Mouse (Mus musculus) hindbrain, embryonic 13.5 days (tissue): ENCODE measurements around the gene Pcare. TPM values are rescaled to one million over a fixed set of nuclear protein-coding genes. Genes with fewer than 3 reads are reported as not detected.
"Not testable (repeated sequence)": the region's sequence is repeated elsewhere in the genome, so short reads cannot be mapped to it uniquely, and the experiment has no call there.

ENCODE experiments used
- ATAC-seq: fragments of 200-750 bp; cut with Nextera tagmentation; 2 replicates; pipeline ENCODE4 v1.8.0; 2017; ENCODE audit warnings: moderate TSS enrichment; ENCODE audit not compliant: low FRiP score
- H3K27ac ChIP-seq: fragments of 300-500 bp; sonication (generic); 2 replicates; pipeline ENCODE4 v1.5.1; 2015; ENCODE audit warnings: inconsistent platforms, mild to moderate bottlenecking, moderate library complexity
- H3K27me3 ChIP-seq: fragments of 300-500 bp; sonication (generic); 2 replicates; pipeline ENCODE4 v1.6.1; 2015; ENCODE audit warnings: mild to moderate bottlenecking, inconsistent platforms
- H3K36me3 ChIP-seq: fragments of 300-500 bp; sonication (generic); 2 replicates; pipeline ENCODE4 v1.6.1; 2015; ENCODE audit warnings: mild to moderate bottlenecking, inconsistent platforms
- H3K4me1 ChIP-seq: fragments of 300-500 bp; sonication (generic); replicated peaks from 2 replicates; pipeline ENCODE4 v1.6.1; 2015; ENCODE audit warnings: inconsistent platforms
- H3K4me2 ChIP-seq: fragments of 300-500 bp; sonication (generic); 2 replicates; pipeline ENCODE4 v1.6.1; 2015; ENCODE audit warnings: inconsistent platforms, mild to moderate bottlenecking, moderate library complexity
- H3K4me3 ChIP-seq: fragments of 300-500 bp; sonication (generic); 2 replicates; pipeline ENCODE4 v1.5.1; 2015; ENCODE audit warnings: mild to moderate bottlenecking, inconsistent platforms
- H3K9ac ChIP-seq: fragments of 300-500 bp; sonication (generic); 2 replicates; pipeline ENCODE4 v1.6.1; 2015; ENCODE audit warnings: mild to moderate bottlenecking, inconsistent platforms
- H3K9me3 ChIP-seq: fragments of 300-500 bp; sonication (generic); 2 replicates; pipeline ENCODE4 v1.6.1; 2016; ENCODE audit warnings: inconsistent platforms
- WGBS: fragments of 180-500 bp; shearing (Covaris S2); methylation state at CpG from one replicate; pipeline ENCODE4 v1.1.7; 2015; 5-methylcytosine and 5-hydroxymethylcytosine counted together
- polyA plus RNA-seq: library from polyadenylated mRNA; unstranded; fragments of >200 nt; fragmentation: Nextera tagmentation; extraction: Ambion mirVana; gene quantifications from 2 replicates; pipeline ENCODE4 v1.2.1, GENCODE M21; 2015

The Pcare gene
- polyA plus RNA-seq, 1 experiment from 2014 or later: not detected

GRCm38 (mm10) chr17:71774173-71774572 lies 21.5 kb upstream of the Pcare start:
- H3K9ac ChIP-seq: no peak overlapping the region
- WGBS: 82% methylated on average over 4 of the region's 4 CpGs
- peaks cover 4% of the 10 kb centered on the region; the same call in 1 of the 2 replicates for H3K9me3 ChIP-seq
- H3K27ac ChIP-seq: no peak overlapping the region
- ATAC-seq: no peak
- no peak overlapping the region for H3K4me2 ChIP-seq
- H3K36me3 ChIP-seq: no peaks in the 10 kb centered on the region
- peaks cover 7% of the 10 kb centered on the region; the same call in 1 of the 2 replicates for H3K4me1 ChIP-seq
- no peak overlapping the region for H3K4me3 ChIP-seq
- H3K27me3 ChIP-seq: no peaks in the 10 kb centered on the region

- peaks cover 10% of the 10 kb centered on the region; the same call in 1 of the 2 replicates for H3K4me1 ChIP-seq
- H3K4me2 ChIP-seq: no peak overlapping the region
- H3K4me3 ChIP-seq: no peak overlapping the region
- no peaks in the 10 kb centered on the region for H3K27me3 ChIP-seq
- 93% methylated on average over 3 of the region's 3 CpGs for WGBS
- H3K9me3 ChIP-seq: no peaks in the 10 kb centered on the region
- no peak overlapping the region for H3K27ac ChIP-seq
- H3K9ac ChIP-seq: no peak overlapping the region
- ATAC-seq: no peak
- H3K36me3 ChIP-seq: no peaks in the 10 kb centered on the region
Measured at GRCm38 (mm10) chr17:71770696-71771095, 18.0 kb upstream of the Pcare start.

- ATAC-seq: peak; percentile 76
- H3K27ac ChIP-seq: no peak overlapping the region
- no peaks in the 10 kb centered on the region for H3K36me3 ChIP-seq
- H3K4me1 ChIP-seq: peaks cover 10% of the 10 kb centered on the region; the same call in 1 of the 2 replicates
- H3K27me3 ChIP-seq: no peaks in the 10 kb centered on the region
- WGBS: 14% methylated on average over 6 of the region's 6 CpGs
- peak overlapping the region; percentile 25; the same call in 1 of the 2 replicates for H3K4me2 ChIP-seq
- no peak overlapping the region for H3K4me3 ChIP-seq
- no peaks in the 10 kb centered on the region for H3K9me3 ChIP-seq
- no peak overlapping the region for H3K9ac ChIP-seq
Measured at GRCm38 (mm10) chr17:71769564-71769963, 16.9 kb upstream of the Pcare start.

GRCm38 (mm10) chr17:71768173-71768572 lies 15.5 kb upstream of the Pcare start, which contains the start of gene Clip4:
Gene Clip4, plus strand, starts transcription at chr17:71768473.
- not testable (repeated sequence) for H3K4me2 ChIP-seq, H3K27ac ChIP-seq, ATAC-seq, H3K4me3 ChIP-seq, H3K27me3 ChIP-seq, H3K9ac ChIP-seq, H3K36me3 ChIP-seq, H3K9me3 ChIP-seq
- H3K4me1 ChIP-seq: peaks cover 10% of the 10 kb centered on the region; the same call in 1 of the 2 replicates
- WGBS: 82% methylated on average over 1 of the region's 1 CpGs

- Histone ChIP-seq H3K9me3 (no peaks in the 10 kb centered on the region), H3K4me2 (no peak overlapping the region), H3K36me3 (no peaks in the 10 kb centered on the region), H3K4me3 (no peak overlapping the region), H3K27ac (no peak overlapping the region), H3K4me1 (no peaks in the 10 kb centered on the region), H3K9ac (no peak overlapping the region), H3K27me3 (no peaks in the 10 kb centered on the region)
- no peak for ATAC-seq
- WGBS: 72% methylated on average over 7 of the region's 7 CpGs
Measured at GRCm38 (mm10) chr17:71760536-71760935, 7.8 kb upstream of the Pcare start.

GRCm38 (mm10) chr17:71749616-71750168 lies 3.0 kb downstream of the Pcare start:
- H3K9me3 ChIP-seq: no peaks in the 10 kb centered on the region
- WGBS: 88% methylated on average over 9 of the region's 9 CpGs

GRCm38 (mm10) chr17:71747561-71747960 lies 5.1 kb downstream of the Pcare start:
- H3K9ac ChIP-seq: no peak overlapping the region
- no peaks in the 10 kb centered on the region for H3K36me3 ChIP-seq
- no peak overlapping the region for H3K4me3 ChIP-seq
- no peaks in the 10 kb centered on the region for H3K9me3 ChIP-seq
- no peak for ATAC-seq
- 53% methylated on average over 8 of the region's 8 CpGs for WGBS
- peaks cover 6% of the 10 kb centered on the region for H3K4me1 ChIP-seq
- H3K27ac ChIP-seq: no peak overlapping the region
- H3K4me2 ChIP-seq: no peak overlapping the region
- H3K27me3 ChIP-seq: no peaks in the 10 kb centered on the region

More at GRCm38 (mm10) chr17:71749616-71750168, 3.0 kb downstream of the Pcare start:
- Histone ChIP-seq H3K36me3 (no peaks in the 10 kb centered on the region), H3K4me1 (peaks cover 6% of the 10 kb centered on the region), H3K4me3 (no peak overlapping the region), H3K27me3 (no peaks in the 10 kb centered on the region), H3K27ac (no peak overlapping the region), H3K4me2 (no peak overlapping the region), H3K9ac (no peak overlapping the region)
- ATAC-seq: no peak

- Histone ChIP-seq H3K9ac (no peak overlapping the region; the same call in 1 of the 2 replicates), H3K4me1 (peaks cover 6% of the 10 kb centered on the region), H3K4me2 (no peak overlapping the region), H3K4me3 (no peak overlapping the region), H3K9me3 (no peaks in the 10 kb centered on the region), H3K27me3 (no peaks in the 10 kb centered on the region), H3K36me3 (no peaks in the 10 kb centered on the region), H3K27ac (no peak overlapping the region)
- peak; percentile 38; the same call in 1 of the 2 replicates for ATAC-seq
- 74% methylated on average over 9 of the region's 9 CpGs for WGBS
Measured at GRCm38 (mm10) chr17:71746114-71746513, 6.6 kb downstream of the Pcare start.

GRCm38 (mm10) chr17:71742935-71743334 lies 9.8 kb downstream of the Pcare start:
- H3K27me3 ChIP-seq: no peaks in the 10 kb centered on the region
- no peak for ATAC-seq
- WGBS: 30% methylated on average over 5 of the region's 5 CpGs
- no peak overlapping the region for H3K9ac ChIP-seq
- no peak overlapping the region for H3K4me3 ChIP-seq
- no peaks in the 10 kb centered on the region for H3K9me3 ChIP-seq
- H3K27ac ChIP-seq: no peak overlapping the region
- H3K4me2 ChIP-seq: no peak overlapping the region
- no peaks in the 10 kb centered on the region for H3K36me3 ChIP-seq
- peaks cover 6% of the 10 kb centered on the region for H3K4me1 ChIP-seq

GRCm38 (mm10) chr17:71742156-71742555 lies 10.5 kb downstream of the Pcare start:
- ATAC-seq: no peak
- 81% methylated on average over 3 of the region's 3 CpGs for WGBS
- Histone ChIP-seq H3K9me3 (no peaks in the 10 kb centered on the region), H3K9ac (no peak overlapping the region), H3K27ac (no peak overlapping the region), H3K36me3 (no peaks in the 10 kb centered on the region), H3K4me2 (no peak overlapping the region), H3K4me3 (no peak overlapping the region), H3K4me1 (peaks cover 6% of the 10 kb centered on the region; the same call in 1 of the 2 replicates), H3K27me3 (no peaks in the 10 kb centered on the region)

- 76% methylated on average over 3 of the region's 3 CpGs for WGBS
- Histone ChIP-seq H3K27me3 (no peaks in the 10 kb centered on the region), H3K4me3 (no peak overlapping the region), H3K4me2 (no peak overlapping the region), H3K27ac (no peak overlapping the region), H3K36me3 (no peaks in the 10 kb centered on the region), H3K9me3 (no peaks in the 10 kb centered on the region), H3K9ac (no peak overlapping the region), H3K4me1 (peaks cover 9% of the 10 kb centered on the region)
- ATAC-seq: no peak
Measured at GRCm38 (mm10) chr17:71736442-71736841, 16.3 kb downstream of the Pcare start.

GRCm38 (mm10) chr17:71730655-71731054 lies 22.0 kb downstream of the Pcare start:
- H3K4me3 ChIP-seq: no peak overlapping the region
- H3K4me1 ChIP-seq: peaks cover under 1% of the 10 kb centered on the region; the same call in 1 of the 2 replicates
- no peak overlapping the region for H3K9ac ChIP-seq
- H3K27ac ChIP-seq: no peak overlapping the region
- H3K36me3 ChIP-seq: no peaks in the 10 kb centered on the region
- no peaks in the 10 kb centered on the region for H3K9me3 ChIP-seq
- WGBS: 73% methylated on average over 2 of the region's 2 CpGs
- no peaks in the 10 kb centered on the region for H3K27me3 ChIP-seq
- H3K4me2 ChIP-seq: no peak overlapping the region
- ATAC-seq: no peak

GRCm38 (mm10) chr17:71721019-71721418 lies 31.7 kb downstream of the Pcare start:
- no peak overlapping the region for H3K4me2 ChIP-seq
- H3K4me1 ChIP-seq: no peaks in the 10 kb centered on the region
- no peak for ATAC-seq
- no peaks in the 10 kb centered on the region for H3K36me3 ChIP-seq
- H3K27me3 ChIP-seq: no peaks in the 10 kb centered on the region
- 91% methylated on average over 3 of the region's 3 CpGs for WGBS
- H3K27ac ChIP-seq: no peak overlapping the region
- no peak overlapping the region for H3K4me3 ChIP-seq
- no peaks in the 10 kb centered on the region for H3K9me3 ChIP-seq
- H3K9ac ChIP-seq: no peak overlapping the region
